ENCODE assay signal across 8 mouse cellular contexts in the genomic region with DNA sequence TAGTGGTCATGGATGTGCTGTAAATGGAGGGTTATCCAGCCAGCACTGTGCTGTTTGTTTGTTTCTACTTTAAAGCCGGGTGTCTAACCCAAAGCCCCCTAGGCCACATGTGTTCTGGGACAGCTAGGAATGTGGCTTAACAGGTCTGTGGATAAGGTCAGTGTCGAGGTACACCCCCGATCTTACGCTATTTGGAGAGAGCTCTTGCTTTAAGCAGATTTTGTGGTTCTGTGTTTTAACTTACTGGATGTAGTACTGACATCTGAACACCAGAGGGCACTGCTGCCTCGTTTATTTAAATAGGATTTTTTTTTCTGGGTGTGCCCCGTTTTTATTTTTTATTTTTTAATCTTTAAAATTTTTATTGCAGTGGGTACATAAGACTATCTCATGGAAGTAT. TPM values are rescaled to one million over a fixed set of nuclear protein-coding genes. Genes with fewer than 3 reads are reported as not detected.
DNase-seq lines count a peak whose midpoint lies in the region; ATAC-seq and TF ChIP-seq lines count a peak whose summit lies in the region.

No protein-coding gene starts in this region.

- no peak overlapping the region for H3K4me3 ChIP-seq in cerebellum, adult 2 months (replicated peaks; ENCODE audit: insufficient read depth, low read depth, low read length)
- H3K4me3 ChIP-seq in kidney, embryonic 14.5 days (ENCODE audit: low read length), result no peak overlapping the region
- no peak overlapping the region for H3K4me3 ChIP-seq in CH12.LX (replicated peaks in 1 of 3; ENCODE audit: low read depth in 2 of 3, low read length in 2 of 3, poor library complexity in 1 of 3)
- peak overlapping the region; percentile 17 for H3K4me3 ChIP-seq in midbrain, postnatal 0 days (ENCODE audit: low read depth, low read length)

- no peaks in the 10 kb centered on the region for H3K4me1 ChIP-seq in cerebellum, adult 2 months (ENCODE audit: control insufficient read depth, insufficient read depth, low read length)
- H3K4me1 ChIP-seq in kidney, embryonic 14.5 days (ENCODE audit: control insufficient read depth, insufficient read depth, low read length), result no peaks in the 10 kb centered on the region
- H3K4me1 ChIP-seq in CH12.LX (ENCODE audit: control insufficient read depth in 1 of 2, insufficient read depth in 2 of 2), result peaks cover 23 to 43% of the 10 kb centered on the region in 2 experiments
- H3K4me1 ChIP-seq in midbrain, postnatal 0 days (ENCODE audit: insufficient read depth, low read length), result no peaks in the 10 kb centered on the region

- no peaks in the 10 kb centered on the region for H3K27me3 ChIP-seq in cerebellum, adult 2 months (ENCODE audit: control insufficient read depth, insufficient read depth, low read length)
- H3K27me3 ChIP-seq in kidney, embryonic 14.5 days (ENCODE audit: control insufficient read depth, insufficient read depth, low read length), result no peaks in the 10 kb centered on the region
- H3K27me3 ChIP-seq in CH12.LX (replicated peaks), result no peaks in the 10 kb centered on the region
- no peaks in the 10 kb centered on the region for H3K27me3 ChIP-seq in midbrain, postnatal 0 days (ENCODE audit: insufficient read depth, low read length)

- dilution Hi-C loops in CH12.LX (cut with MboI; ENCODE audit: extremely low pct_ligation_motif_present, extremely low pct_unique_long_range_greater_than_20kb, low sequenced_read_pairs), result no loop called here

- whole genome bisulfite sequencing in cerebellum, adult 2 months, result 19% methylated on average over 6 of the region's 6 CpGs
- WGBS in kidney, embryonic 14.5 days, result 17% methylated on average over 6 of the region's 6 CpGs
- 16% methylated on average over 6 of the region's 6 CpGs for WGBS in midbrain, postnatal 0 days

- no peak overlapping the region for H3K27ac ChIP-seq in cerebellum, adult 2 months (ENCODE audit: insufficient read depth, low read length)
- H3K27ac ChIP-seq in kidney, embryonic 14.5 days (ENCODE audit: low read depth, low read length), result no peak overlapping the region
- no peak overlapping the region for H3K27ac ChIP-seq in CH12.LX (ENCODE audit: insufficient read depth, low read depth)
- no peak overlapping the region for H3K27ac ChIP-seq in midbrain, postnatal 0 days (ENCODE audit: low read depth, low read length)

- H3K79me2 ChIP-seq in CH12.LX (replicated peaks; ENCODE audit: control insufficient read depth, extremely low read depth, insufficient read depth, poor library complexity, severe bottlenecking), result no peaks in the 10 kb centered on the region

- DNase-seq in cerebellum, adult 2 months, result no peak
- no peak for DNase-seq in cerebellum, adult 9-10 months
- peak; percentile 59 for DNase-seq in kidney, adult 9 months
- DNase-seq in CH12.LX (ENCODE audit: extremely low read depth), result peak; percentile 60
- peak; percentile 67 for DNase-seq in forelimb bud, embryonic 11.5 days (ENCODE audit: low read depth, low spot score)
- DNase-seq in midbrain, postnatal 0 days (ENCODE audit: low spot score), result peak; percentile 74
- DNase-seq in spleen, adult 12 weeks (ENCODE audit: low spot score), result no peak

- no peaks in the 10 kb centered on the region for H3K36me3 ChIP-seq in kidney, embryonic 14.5 days (ENCODE audit: control insufficient read depth, insufficient read depth, low read length)
- H3K36me3 ChIP-seq in CH12.LX (replicated peaks in 1 of 2; ENCODE audit: control insufficient read depth in 1 of 2, insufficient read depth in 1 of 2, low read length in 1 of 2), result no peaks in the 10 kb centered on the region
- H3K36me3 ChIP-seq in midbrain, postnatal 0 days (ENCODE audit: insufficient read depth, low read length), result no peaks in the 10 kb centered on the region

- peak; percentile 21; the same call in 1 of the 2 replicates for TF ChIP-seq CTCF in cerebellum, adult 2 months (IDR thresholded peaks at IDR 0.05; ENCODE audit: borderline replicate concordance, insufficient read depth, low read depth, low read length)
- TF ChIP-seq CTCF in CH12.LX (conservative IDR thresholded peaks at IDR 0.05 in 1 of 2, IDR thresholded peaks at IDR 0.05 in 1 of 2; ENCODE audit: low read depth in 2 of 2, low read length in 2 of 2), result peak; percentile 67 to 83
- peak; percentile 79 for TF ChIP-seq CTCF in midbrain, postnatal 0 days (IDR thresholded peaks at IDR 0.05)

- no peak overlapping the region for H3K4me2 ChIP-seq in kidney, embryonic 14.5 days (replicated peaks; ENCODE audit: low read depth, low read length)
- peak overlapping the region; percentile 54 for H3K4me2 ChIP-seq in CH12.LX (ENCODE audit: insufficient read depth, low read depth, poor library complexity, severe bottlenecking)
- peak overlapping the region; percentile 39 for H3K4me2 ChIP-seq in midbrain, postnatal 0 days (ENCODE audit: low read depth, low read length, poor library complexity, severe bottlenecking)

- H3K9me3 ChIP-seq in kidney, embryonic 14.5 days (ENCODE audit: control insufficient read depth, low read length), result no peaks in the 10 kb centered on the region
- H3K9me3 ChIP-seq in CH12.LX (replicated peaks; ENCODE audit: low read length), result no peaks in the 10 kb centered on the region
- no peaks in the 10 kb centered on the region for H3K9me3 ChIP-seq in midbrain, postnatal 0 days (ENCODE audit: low read length)

- TF ChIP-seq EP300 in CH12.LX (IDR thresholded peaks at IDR 0.05; ENCODE audit: low read length), result no peak

- in situ Hi-C loops in CH12.LX (cut with MboI; ENCODE audit: low pct_ligation_motif_present, low pct_unique_long_range_greater_than_20kb, low sequenced_read_pairs), result loop anchor here (25.0 kb wide), 1 partner anchor 337 kb away; the partner anchor contains the start of gene Atf2

- no peak overlapping the region for H3K9ac ChIP-seq in kidney, embryonic 14.5 days (ENCODE audit: low read depth, low read length)
- H3K9ac ChIP-seq in CH12.LX (ENCODE audit: insufficient read depth, low read depth), result peak overlapping the region; percentile 27
- 0 out of 2 replicates have a peak overlapping the region, but pooled peaks have one; percentile 9 for H3K9ac ChIP-seq in midbrain, postnatal 0 days (replicated peaks; ENCODE audit: low read length, poor library complexity, severe bottlenecking)

- no peak for ATAC-seq in kidney, embryonic 14.5 days (ENCODE audit: low FRiP score, low TSS enrichment)
- ATAC-seq in midbrain, postnatal 0 days (ENCODE audit: low FRiP score), result no peak

- peak; percentile 79 for TF ChIP-seq RAD21 in CH12.LX (IDR thresholded peaks at IDR 0.05; ENCODE audit: low read depth, low read length)

- TF ChIP-seq POLR2A in cerebellum, adult 2 months (IDR thresholded peaks at IDR 0.05; ENCODE audit: borderline replicate concordance, insufficient read depth, low read length), result no peak
- no peak for TF ChIP-seq POLR2A in CH12.LX (IDR thresholded peaks at IDR 0.05; ENCODE audit: low read depth, low read length)

TF ChIP-seq in CH12.LX, 34 proteins besides CTCF, POLR2A, EP300 and RAD21 (continues in another document):
- TF ChIP-seq MAZ (IDR thresholded peaks at IDR 0.05; ENCODE audit: low read depth, low read length) (no peak), NRF1 (IDR thresholded peaks at IDR 0.05; ENCODE audit: low read depth, low read length) (no peak), TCF12 (IDR thresholded peaks at IDR 0.05; ENCODE audit: low read depth, low read length) (no peak), MXI1 (IDR thresholded peaks at IDR 0.05; ENCODE audit: low read depth, low read length) (no peak), ZMIZ1 (IDR thresholded peaks at IDR 0.05; ENCODE audit: low read depth, low read length) (no peak), UBTF (IDR thresholded peaks at IDR 0.05; ENCODE audit: low read depth, low read length) (no peak), BHLHE40 (IDR thresholded peaks at IDR 0.05; ENCODE audit: low read depth, low read length) (no peak), PAX5 (IDR thresholded peaks at IDR 0.05; ENCODE audit: low read length) (no peak), TBP (conservative IDR thresholded peaks at IDR 0.05; ENCODE audit: low read depth, low read length) (no peak), SMC3 (IDR thresholded peaks at IDR 0.05; ENCODE audit: low read depth, low read length) (peak; percentile 60), JUN (IDR thresholded peaks at IDR 0.05; ENCODE audit: insufficient read depth, low read depth, low read length) (no peak), MAFK (IDR thresholded peaks at IDR 0.05; ENCODE audit: insufficient replicate concordance, low read length) (no peak), MAX (IDR thresholded peaks at IDR 0.05; ENCODE audit: low read length) (no peak), ELF1 (IDR thresholded peaks at IDR 0.05; ENCODE audit: low read depth, low read length) (no peak), CHD1 (IDR thresholded peaks at IDR 0.05; ENCODE audit: low read depth, low read length) (no peak), JUND (conservative IDR thresholded peaks at IDR 0.05; ENCODE audit: low read depth, low read length) (0 out of 2 replicates have a peak, but pooled peaks have one; percentile 26), SIN3A (IDR thresholded peaks at IDR 0.05; ENCODE audit: low read length) (no peak), MEF2A (IDR thresholded peaks at IDR 0.05; ENCODE audit: borderline replicate concordance, low read depth, low read length) (no peak), USF1 (IDR thresholded peaks at IDR 0.05; ENCODE audit: low read depth, low read length) (no peak), IRF4 (IDR thresholded peaks at IDR 0.05; ENCODE audit: low read depth, low read length) (no peak), POLR2AphosphoS2 (IDR thresholded peaks at IDR 0.05; ENCODE audit: low read depth, low read length) (no peak), ZKSCAN1 (IDR thresholded peaks at IDR 0.05; ENCODE audit: borderline replicate concordance, low read depth, low read length) (no peak), NELFE (IDR thresholded peaks at IDR 0.05; ENCODE audit: low read depth, low read length) (no peak)

RNA-seq across cellular contexts. Expression of gene Wipf1, which starts 21.2 kb away (rescaled TPM):
- 6.1 and 7.2 TPM in 2 replicates for polyA plus RNA-seq in cerebellum, adult 2 months (2012; rRNA removed)
- 8.3 and 12.9 TPM in 2 replicates for polyA plus RNA-seq in kidney, embryonic 14.5 days (2014; fragmentation: Nextera tagmentation; extraction: Ambion mirVana)
- total RNA-seq in CH12.LX (2012; rRNA removed) (18.3 and 19.2 TPM in 2 replicates), CH12.LX (2014; rRNA removed) (18.8 and 21.8 TPM in 2 replicates)
- 88.7 and 95.0 TPM in 2 replicates for polyA plus RNA-seq in CH12.LX (2012; ENCODE audit: insufficient read length, low read depth)
- total RNA-seq in midbrain, postnatal 0 days (2014; rRNA removed), result 1.8 and 4.3 TPM in 2 replicates
- 2.1 and 2.4 TPM in 2 replicates for polyA plus RNA-seq in midbrain, postnatal 0 days (2015; fragmentation: Nextera tagmentation; extraction: Ambion mirVana)

RNA-seq across cellular contexts. Expression of gene Chrna1, which starts 29.4 kb away (rescaled TPM):
- 0.03 and 0.08 TPM in 2 replicates for polyA plus RNA-seq in cerebellum, adult 2 months (2012; rRNA removed)
- 0.35 and 0.86 TPM in 2 replicates for polyA plus RNA-seq in kidney, embryonic 14.5 days (2014; fragmentation: Nextera tagmentation; extraction: Ambion mirVana)
- total RNA-seq in CH12.LX (2012; rRNA removed), result 0.04 TPM in 1 of 2 replicates, not detected in the other
- total RNA-seq in CH12.LX (2014; rRNA removed), result not detected in 2 replicates
- not detected in 2 replicates for polyA plus RNA-seq in CH12.LX (2012; ENCODE audit: insufficient read length, low read depth)
- total RNA-seq in midbrain, postnatal 0 days (2014; rRNA removed), result 0.22 TPM in 1 of 2 replicates, not detected in the other
- polyA plus RNA-seq in midbrain, postnatal 0 days (2015; fragmentation: Nextera tagmentation; extraction: Ambion mirVana), result 0.25 and 0.31 TPM in 2 replicates

Comparison
In these comparisons a context has a peak if more than half of its experiments do, and no peak if none do; other contexts are left out.
1. DNase-seq: peak in kidney, adult 9 months (single experiment), CH12.LX (single experiment), forelimb bud, embryonic 11.5 days (single experiment) and midbrain, postnatal 0 days (single experiment); none in cerebellum, adult 2 months (0 of 2), cerebellum, adult 9-10 months (single experiment) and spleen, adult 12 weeks (single experiment).
2. CTCF ChIP-seq: peak in every context shown above with its lines; median percentile 79 in midbrain, postnatal 0 days; 75 in CH12.LX; 21 in cerebellum, adult 2 months.